Mouse (Mus musculus) layer of hippocampus, adult 11-12 months (tissue): ENCODE data around the gene Emg1.

ENCODE experiments used
- DNase-seq: peaks from one replicate; pipeline ENCODE4 v3.0.0; 2022; ENCODE audit warnings: low spot score

The Emg1 gene

DNA sequence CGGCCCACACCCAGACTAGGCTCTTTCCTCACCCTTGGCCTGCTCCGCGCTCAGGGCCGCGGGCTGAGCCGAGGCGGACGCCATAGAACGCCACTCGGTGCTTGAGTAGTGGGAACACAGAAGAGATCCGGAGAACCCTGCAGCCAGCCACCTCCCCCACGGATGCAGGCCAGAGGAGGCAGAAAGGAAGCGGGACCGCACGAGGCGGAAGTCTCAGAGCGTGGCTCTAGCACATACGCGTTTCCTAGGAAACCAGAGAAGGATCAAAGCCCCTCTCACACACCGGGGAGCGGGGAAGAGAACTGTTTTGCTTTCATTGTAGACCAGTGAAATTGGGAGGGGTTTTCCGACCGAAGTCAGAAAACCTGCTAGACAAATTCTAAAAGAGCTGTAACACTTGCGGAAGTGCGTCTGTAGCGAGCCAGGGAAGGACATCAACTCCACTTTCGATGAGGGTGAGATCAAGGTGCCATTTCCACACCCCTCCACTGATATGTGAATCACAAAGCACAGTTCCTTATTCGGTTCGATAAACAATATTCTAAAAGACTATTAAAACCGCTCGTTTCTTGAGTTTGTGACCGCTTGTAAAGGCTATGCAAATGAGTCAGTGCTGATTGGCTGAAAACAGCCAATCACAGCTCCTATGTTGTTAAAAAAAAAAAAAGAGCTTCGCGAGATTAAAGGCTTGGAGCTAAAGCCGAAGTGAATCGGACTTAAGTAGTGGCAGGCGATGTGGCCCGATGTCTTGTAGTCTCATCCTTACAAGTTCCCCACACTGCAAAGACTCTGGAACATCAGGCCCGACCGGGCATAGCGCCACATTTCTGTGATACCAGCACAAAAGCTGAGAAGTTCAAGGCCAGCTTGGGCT lies 29.1 kb upstream of the Emg1 start, which contains the start of gene Grcc10:
Grcc10 (minus strand) TSS at position 487 of the 874 bp plus-strand sequence.
- peak; percentile 92 for DNase-seq

DNA sequence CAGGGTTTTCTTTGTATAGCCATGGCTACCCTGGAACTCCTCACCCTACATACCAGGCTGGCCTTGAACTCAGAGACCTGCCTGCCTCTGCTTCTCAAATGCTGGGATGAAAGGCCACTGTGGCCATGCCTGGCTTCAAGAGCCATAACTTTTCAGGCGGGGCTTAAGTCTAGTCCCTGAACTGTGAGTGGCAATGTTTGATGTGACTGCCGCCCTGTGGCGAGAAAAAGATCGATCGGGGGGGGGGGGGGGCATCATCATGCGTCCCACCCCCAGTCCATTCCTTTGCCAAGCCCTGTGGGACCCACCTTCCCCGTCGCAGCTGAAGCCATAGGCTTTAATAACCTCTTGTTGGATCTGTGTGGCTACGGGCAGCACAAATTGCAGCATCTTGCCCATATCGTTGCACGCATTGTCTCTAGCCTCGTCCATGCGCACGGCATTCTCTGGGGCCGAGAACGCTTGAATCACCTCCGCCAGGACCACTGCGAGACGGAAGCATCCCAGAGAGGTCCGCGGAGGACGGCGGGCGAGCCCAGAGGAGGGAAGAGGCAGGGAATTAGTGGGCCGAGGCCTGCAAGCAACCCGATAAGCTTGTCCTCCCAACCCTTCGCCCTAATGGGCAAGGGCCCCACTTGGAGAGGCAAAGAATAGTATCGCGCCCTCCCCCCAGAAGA lies 28.4 kb upstream of the Emg1 start:
- DNase-seq, result no peak

DNA sequence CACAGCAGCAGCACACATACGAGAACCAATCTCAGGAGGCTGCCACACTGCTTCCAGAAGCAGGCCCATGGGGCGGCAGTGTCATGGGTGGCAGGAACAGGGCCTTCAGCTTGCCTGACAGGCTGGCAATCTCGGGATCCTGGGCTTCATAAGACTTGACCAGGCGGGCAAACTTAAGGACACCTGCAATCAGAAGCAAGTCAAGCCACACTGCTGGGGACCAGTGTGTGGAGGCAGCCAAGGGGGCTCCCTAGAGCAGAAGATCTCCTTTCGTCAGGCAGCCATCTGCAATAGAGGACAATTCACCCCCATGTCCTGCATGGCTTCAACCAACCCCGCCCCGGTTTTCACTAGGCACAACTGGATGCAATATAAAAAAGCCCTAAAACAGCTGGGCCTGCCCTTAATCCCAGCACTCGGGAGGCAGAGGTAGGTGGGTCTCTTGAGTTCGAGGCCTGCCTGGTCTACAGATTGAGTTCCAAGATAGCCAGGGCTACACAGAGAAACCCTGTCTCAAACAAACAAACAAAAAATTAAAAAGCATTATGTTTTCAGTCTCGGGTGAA lies 27.3 kb upstream of the Emg1 start:
- no peak for DNase-seq

DNA sequence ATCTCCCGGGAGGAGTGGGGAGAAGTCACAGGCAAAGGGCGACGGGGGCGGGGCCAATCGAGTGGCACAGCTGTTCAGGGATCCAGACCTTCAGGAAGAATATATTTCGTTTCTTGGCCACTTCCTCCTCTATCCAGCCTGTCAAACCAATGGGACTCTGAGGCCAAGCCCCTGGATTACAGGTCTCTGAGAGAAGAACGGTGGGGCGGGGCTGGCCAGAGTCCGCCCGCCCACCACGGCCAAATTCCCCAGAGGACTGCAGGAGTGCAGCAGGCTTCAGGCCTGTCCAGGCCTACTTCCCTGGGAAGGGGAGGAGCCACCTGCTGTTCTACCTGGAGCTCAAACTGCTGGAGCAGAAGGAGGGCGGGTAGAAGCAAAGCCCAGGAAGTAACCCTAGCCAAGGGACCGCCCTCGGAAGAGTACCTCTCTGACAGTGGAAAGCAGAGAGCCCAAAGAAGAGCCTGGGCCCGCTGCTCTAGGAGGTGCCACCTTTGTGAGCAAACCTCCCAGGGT lies 26.6 kb upstream of the Emg1 start, which contains the start of gene Ptpn6:
Ptpn6 (minus strand) TSS at position 204 of the 513 bp plus-strand sequence.
- DNase-seq, result peak; percentile 43

DNA sequence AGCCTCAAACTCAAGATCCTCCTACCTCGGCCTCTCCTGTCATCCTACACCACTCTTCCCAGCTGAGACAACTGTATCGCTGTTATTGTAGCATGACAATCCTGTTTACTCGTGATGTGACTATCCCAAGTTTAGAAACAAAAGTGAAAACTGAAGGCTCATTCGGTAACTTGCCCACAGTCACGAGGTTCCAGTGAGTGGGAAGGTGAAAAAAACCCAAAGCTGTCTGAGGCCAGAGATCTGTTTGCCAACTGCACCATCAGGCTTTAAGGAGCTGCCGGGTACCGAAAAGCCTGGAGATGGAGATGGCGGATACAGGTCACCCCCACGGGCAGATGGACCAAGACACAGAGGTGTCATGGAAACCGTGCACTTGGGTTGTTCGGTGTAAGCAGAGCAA lies 25.1 kb upstream of the Emg1 start:
- no peak for DNase-seq

DNA sequence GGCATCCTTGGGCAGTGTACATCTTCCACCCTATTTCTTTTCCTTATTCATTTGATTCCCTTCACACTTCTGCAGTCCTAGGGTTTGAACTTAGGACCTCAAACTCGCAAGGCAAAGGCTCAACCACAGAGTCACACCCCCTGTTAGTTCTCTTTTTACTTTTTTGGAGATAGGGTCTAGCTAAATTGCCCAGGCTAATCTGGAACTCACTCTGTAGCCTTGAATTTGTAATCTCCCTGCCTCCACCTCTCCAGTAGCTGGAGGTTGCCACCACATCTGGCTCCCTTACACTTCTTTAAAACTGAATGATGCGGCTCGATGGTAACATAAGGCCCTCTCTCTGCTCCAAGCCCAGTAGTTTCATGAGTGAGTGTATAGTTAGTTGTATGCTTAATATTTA lies 22.4 kb upstream of the Emg1 start:
- no peak for DNase-seq

DNA sequence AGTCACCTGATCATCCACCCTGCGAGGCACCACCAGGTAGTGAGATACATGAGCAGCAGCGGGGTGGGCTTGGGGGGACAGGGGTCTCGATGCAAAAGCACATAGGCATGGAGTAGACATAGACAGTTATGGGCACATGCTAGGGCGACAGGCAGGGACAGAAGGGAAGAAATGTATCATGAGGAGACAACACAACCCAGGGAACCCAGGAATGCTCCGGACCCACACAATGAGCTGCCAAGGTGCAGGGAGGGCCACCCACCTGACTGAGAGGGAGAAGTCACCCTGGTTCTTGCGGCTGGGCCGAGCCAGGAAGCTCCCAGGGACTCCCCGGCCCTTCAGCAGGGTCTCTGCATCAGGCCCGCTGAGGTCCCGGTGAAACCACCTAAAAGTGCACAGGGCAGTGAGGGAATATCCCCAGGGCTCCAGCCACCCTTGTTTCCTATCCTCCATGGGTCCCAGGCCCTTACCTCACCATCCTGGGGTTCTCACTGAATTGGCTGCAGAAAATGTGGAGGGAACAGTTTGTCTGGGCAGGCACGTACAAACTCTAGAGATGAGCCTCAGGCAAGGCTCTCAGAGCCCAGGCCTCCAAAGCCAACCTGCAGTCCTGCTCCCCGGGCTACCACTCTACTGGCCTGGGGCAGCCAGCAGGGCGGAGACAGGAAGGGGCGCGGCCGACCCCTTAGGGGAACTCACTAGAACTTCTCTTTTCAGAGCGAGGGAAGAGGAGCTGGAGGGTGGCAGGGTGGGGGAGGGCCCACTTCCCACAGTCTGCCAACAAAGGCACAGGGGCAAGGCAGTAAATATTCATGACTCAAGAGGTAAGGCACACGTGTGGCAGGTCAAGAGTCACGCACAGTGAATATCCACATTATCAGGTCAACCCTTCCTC lies 20.7 kb upstream of the Emg1 start:
- peak; percentile 62 for DNase-seq

DNA sequence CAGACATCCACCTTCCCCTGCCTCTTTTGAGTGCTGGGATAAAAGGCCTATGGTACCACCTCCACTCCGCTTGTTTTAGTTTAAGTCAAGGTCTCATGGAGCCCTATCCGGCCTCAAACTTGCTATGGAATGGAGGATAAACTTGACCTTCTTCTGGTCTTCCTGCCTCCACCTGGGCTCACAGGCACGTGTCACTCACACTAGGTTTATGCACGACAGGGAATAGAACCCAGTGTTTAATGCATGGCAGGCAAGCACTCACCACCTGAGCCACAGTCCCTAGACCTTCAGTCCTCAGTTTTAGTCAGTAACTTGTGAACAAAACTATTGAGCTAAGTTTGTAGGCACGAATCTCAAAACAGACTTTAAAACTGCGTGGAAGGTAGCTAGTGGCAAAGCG lies 19.1 kb upstream of the Emg1 start:
- DNase-seq, result no peak

DNA sequence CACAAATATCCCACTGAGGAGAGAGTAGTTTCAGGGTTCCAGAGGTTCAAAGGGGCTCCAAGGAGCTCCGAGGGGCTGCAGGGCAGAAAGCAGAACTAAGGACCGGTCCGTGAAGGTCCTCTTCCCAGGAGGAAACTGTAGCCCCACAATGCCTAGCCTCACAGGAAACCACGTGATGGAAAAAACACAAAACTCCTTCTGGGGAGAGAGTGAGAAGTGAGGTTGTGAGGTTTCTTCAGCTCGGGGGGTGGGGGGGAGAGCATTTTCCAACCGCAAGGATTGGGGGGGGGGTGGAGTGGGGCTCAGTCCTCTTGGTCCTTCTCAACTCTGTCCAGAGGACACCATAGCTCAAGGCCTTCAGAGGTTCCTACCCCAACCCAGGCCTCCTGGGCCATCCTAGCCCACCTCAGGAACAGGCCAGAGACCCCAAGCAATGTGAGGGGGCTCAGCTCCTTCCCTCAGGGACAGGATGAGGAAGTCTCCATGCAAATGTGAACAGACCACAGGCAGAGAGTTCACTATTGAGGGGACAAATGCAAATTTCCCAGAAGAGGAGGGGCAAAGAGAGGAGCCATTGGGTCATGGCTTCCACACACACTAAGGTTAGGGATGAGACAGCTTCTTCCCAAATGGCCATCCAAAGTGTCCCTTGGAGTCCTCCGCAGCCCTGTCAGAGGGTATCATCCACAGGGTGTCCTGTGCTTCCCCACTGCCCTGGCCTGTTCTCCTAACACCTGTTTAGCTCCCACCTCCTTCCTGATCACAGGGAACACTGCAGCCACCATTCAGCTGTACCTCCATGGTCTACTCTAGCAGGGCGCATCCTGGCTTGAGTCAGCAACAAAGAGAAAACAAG lies 18.1 kb upstream of the Emg1 start:
- DNase-seq, result no peak

DNA sequence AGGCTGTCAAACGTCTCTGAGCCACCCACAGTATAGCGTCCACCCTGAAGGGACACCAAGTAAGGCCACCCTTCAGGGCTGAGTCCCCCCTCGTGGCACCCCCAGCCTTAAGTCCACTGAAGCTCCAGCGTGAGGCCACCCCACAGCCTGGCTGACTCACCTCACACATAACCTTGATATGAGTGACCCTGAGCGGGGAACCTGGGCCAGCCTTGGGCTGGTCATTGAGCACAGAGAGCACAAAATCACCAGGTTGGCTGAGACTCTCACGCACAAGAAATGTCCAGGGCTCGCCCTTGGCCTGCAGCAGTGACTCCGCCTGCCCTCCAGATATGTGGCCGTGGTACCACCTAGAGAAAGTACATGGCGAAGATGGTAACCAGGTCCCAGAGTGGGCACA lies 16.6 kb upstream of the Emg1 start:
- no peak for DNase-seq

DNA sequence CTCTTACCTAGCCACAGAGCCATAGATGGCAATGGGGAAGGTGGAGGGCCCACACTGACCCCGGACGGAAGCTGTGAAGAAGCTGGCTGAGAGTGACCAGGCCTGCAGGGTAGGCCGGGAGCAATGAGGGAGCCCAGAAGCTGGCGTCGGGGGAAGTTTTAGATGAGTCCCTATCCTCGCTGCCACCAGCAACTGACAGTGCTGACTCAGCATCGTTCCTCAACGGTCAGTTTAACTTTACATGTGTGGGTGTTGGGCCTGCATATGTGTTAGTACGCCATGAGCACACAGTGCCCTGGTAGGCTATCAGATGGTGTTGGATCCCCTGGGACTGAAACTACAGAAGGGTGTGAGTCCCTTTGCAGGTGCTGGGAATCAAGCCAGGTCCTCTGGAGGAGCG lies 12.5 kb upstream of the Emg1 start:
- DNase-seq, result no peak

DNA sequence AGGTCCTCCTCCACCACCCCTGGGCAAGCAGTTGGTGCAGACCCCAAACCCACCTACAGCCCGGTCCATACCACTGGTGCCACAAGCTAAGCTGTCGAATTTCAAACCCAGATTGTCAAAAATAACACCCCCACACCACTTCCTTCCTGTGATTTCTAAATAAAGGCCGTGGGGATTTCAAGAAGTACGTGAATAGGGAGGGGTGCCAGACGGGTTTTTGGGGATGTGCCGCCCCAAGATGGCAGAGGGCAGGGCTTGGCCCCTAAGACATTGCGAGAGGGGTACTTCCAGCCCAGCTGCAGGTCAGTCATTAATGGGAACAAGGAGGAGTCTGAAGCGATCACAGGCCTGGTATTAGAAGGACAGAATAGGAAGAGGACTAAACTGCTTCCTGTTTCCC lies 11.6 kb upstream of the Emg1 start:
- DNase-seq, result no peak

DNA sequence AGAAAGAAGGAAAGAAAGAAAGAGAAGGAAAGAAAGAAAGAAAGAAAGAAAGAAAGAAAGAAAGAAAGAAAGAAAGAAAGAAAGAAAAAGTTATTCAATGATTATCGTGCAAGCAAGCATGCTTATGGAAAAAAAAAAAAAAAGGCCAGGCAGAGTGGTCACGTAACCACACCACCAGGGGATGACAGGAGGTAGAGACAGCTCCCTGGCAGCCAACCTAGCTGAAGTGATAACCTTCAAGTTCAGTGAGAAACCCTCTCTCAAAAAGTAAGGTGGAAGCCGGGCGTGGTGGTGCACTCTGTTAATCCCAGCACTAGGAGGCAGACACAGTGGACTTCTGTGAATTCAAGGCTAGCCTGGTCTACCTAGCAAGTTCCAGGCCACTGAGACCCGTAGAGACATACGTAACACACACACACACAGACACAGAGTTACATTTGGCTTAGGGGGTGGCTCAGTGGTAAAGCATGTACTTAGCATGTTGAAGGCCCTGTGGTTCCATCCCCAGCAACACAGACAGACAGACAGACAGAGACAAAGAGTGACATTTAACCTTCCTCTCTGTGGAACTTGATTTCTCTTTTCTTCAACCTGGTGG lies 11.0 kb upstream of the Emg1 start:
- DNase-seq, result no peak

DNA sequence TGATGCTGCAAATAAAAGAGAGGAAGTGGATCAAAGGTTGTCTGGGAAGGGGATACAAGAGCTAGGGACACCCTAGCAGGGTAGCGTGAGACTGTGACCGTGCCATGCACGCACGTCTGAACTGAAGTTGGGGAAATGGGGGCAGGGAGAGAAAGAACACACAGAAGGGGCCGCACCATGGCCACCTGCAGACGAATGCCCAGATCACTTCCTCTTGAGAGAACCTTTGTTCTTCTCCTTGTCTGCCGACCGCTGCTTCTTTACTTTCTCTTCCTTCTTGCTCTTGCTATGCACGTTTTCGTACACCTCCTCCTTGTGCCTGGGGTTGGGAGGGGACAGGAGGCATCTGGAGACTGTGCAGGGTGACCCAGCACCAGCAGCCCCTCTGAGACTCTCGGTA lies 8.9 kb upstream of the Emg1 start:
- no peak for DNase-seq

DNA sequence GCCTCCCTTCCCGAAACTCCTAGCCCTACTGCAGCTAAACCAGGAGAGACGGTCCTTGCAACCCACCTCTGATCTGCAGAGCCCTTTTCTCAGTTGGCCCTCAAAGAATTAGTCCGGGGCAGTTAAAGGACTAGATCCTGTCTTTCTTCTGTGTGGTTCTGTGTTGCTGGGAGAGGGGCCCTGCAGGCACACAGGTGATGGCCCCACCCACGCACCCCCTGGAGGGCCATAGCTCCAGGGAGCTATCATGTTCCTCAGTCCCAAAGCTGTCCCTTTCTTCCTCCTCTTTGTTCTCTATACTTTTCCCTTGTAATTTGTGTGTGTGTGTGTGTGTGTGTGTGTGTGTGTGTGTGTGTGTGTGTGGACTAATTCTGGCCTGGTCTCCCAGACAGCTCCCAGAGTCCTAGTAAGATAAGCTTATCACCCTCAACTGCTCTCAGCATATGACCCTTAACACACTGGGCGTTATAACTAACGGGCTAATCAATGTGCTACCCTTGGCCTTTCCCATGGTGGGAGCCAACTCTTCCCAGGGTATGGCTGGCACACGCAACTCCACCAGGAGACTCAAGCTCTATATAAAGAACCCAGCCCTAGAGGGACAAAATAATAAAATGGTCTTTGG lies 7.5 kb upstream of the Emg1 start:
- no peak for DNase-seq

DNA sequence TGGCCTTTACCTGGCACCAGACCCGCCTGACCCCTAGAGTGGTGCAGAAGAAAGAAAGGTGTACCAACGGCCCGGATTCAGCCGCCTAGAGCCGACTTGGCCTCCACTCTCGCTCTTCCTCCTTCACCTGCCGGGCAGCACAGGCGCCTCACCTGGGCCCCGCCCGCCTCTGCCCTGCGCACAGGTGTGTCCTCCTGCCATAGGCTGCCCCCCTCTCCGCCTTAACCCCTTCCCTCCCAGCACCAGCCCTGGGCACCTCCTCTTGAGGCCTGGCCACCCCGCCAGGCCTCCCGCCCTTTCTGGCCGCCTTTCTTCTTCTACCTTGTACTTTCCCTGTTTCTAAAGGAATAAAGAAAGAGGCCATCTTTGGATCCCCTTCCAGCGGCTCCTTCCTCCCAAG lies 6.7 kb upstream of the Emg1 start:
- no peak for DNase-seq

DNA sequence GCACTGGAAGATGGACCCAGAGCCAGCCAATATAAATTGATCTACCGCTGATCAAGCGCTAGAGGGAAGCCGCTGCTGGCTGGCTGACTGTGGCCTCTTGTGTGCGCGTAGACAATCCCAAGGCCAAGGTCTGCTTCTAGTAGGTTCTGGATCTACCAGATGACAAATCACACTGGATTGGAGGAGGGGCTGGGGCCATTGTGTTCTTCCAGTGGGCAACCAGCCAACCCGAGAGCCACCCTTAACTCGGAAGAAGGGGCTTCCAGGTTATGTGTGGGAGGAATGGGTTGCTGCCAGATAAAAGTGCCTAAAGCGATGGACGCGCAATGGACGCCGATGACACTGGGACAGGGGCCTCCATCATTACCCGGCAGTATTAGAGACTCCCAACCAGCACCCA lies 6.0 kb upstream of the Emg1 start:
- no peak for DNase-seq

DNA sequence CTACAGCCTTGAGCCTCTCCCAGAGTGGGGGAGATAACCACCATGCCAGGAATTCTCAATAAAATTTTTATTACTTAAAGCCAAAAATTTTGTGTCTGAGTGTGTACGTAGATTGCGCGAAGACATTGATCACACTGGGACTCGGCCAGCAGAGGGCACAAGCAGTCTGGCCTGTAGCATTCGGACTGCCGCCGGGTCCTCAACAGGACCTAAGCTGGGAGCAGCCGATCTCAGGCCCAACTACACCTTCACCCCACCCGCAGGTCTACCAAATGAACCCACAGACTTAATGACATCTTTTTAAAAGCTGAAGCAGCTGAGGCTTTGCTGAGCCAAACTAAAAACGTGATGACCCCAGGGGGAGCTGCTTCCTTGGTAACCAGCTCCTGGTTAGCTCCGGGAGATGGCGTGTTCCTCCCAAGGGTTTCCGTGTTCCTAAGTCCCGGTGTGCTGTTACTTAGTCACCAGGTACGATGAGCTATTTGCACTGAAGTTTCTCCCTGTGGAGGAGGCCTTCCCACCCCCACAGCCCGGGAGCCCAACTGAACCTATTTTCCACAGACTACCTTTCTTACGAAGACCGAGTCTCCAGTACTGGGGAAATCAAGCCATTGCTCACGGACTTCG lies 5.0 kb upstream of the Emg1 start:
- peak; percentile 55 for DNase-seq

DNA sequence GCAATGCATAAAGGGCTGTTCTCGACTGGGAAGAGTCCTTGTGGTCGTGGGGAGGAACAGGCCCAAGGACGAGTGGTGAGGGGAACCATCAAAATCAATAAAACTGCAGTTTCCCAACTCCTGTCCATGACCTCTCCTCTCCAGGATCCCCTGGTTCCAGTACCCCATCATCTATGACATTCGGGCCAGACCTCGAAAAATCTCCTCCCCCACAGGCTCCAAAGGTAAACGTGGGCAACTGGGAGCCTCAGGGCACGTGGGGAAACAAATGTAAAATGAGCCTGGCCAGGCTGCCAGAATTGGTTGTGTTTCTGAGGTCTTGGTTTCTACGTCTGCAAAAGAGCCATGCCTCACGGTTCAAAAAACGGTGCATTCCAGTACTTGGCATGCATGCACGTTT lies 940 bp upstream of the Emg1 start:
- DNase-seq, result no peak
